Mouse (Mus musculus): ENCODE data around the gene Zfp324. TPM values are rescaled to one million over a fixed set of nuclear protein-coding genes. Genes with fewer than 3 reads are reported as not detected.

Gene Zfp324
- polyA plus RNA-seq, 1 experiment from 2014 or later: 12.3 TPM

DNA sequence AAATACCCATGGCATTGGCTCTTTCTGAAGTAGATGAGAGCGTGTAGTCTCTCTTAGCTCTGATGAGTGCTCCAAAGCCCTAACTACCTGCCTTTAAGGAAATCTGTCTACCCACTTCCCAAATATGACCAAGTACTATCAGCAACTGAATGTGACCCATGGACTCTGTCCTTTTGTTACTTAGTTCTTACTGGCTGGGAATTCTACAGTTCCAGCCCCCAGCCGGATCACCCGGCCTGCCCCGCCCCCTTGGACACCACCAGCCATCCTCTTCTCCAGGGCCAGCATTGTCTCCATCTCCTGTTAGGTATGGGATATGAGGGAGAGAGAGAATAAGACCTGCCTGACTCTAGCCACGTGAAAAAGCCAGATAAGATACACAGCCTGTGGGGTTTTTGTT lies 32.4 kb downstream of the Zfp324 start, which contains the start of gene Slc27a5:
Gene Slc27a5 (minus strand): TSS at position 140 of the 400 bp plus-strand sequence.
- Histone ChIP-seq H3K4me3 (no peak within 1 kb of the TSS), H3K4me1 (no peaks in the 10 kb centered on the region), H3K9me3 (replicated peaks) (no peaks in the 10 kb centered on the region), H3K27me3 (no peaks in the 10 kb centered on the region; the same call in 1 of the 2 replicates), H3K27ac (no peak within 1 kb of the TSS), H3K36me3 (ENCODE audit: poor library complexity, severe bottlenecking) (no peaks in the 10 kb centered on the region), H3K4me2 (no peak within 1 kb of the TSS), H3K9ac (no peak within 1 kb of the TSS)
- 80% methylated on average over 5 of the region's 5 CpGs for WGBS
- no peak for ATAC-seq

DNA sequence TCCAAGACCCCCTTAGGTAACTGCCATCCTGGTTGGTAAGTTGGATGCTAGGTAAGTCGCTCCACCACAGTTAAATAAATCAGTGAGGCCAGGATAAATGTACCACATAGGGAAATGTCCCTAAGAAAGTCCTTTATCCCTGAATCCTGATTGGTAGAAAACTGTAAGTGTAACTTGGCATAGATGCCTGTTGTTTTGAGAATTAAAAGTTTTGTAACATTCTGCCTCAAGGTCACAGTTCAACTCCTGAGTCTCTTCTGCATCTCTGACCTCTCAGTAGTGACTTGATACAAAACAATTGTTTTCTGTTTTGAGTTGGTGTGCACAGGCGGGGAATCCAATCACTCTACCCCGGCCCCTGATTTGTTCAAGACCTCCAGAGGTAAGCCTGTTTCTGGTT lies 33.2 kb downstream of the Zfp324 start, which contains the start of gene Trim28:
Gene Trim28 (plus strand): TSS at position 264 of the 400 bp plus-strand sequence.
- no peaks in the 10 kb centered on the region; the same call in 1 of the 2 replicates for H3K27me3 ChIP-seq
- H3K4me1 ChIP-seq: no peaks in the 10 kb centered on the region
- H3K4me3 ChIP-seq: no peak within 1 kb of the TSS
- no peak for ATAC-seq
- WGBS: 87% methylated on average over 3 of the region's 3 CpGs
- no peak within 1 kb of the TSS for H3K4me2 ChIP-seq
- H3K9me3 ChIP-seq (replicated peaks): no peaks in the 10 kb centered on the region
- no peak within 1 kb of the TSS for H3K9ac ChIP-seq
- H3K27ac ChIP-seq: no peak within 1 kb of the TSS
- H3K36me3 ChIP-seq (ENCODE audit: poor library complexity, severe bottlenecking): peaks cover 7% of the 10 kb centered on the region; the same call in 1 of the 2 replicates

DNA sequence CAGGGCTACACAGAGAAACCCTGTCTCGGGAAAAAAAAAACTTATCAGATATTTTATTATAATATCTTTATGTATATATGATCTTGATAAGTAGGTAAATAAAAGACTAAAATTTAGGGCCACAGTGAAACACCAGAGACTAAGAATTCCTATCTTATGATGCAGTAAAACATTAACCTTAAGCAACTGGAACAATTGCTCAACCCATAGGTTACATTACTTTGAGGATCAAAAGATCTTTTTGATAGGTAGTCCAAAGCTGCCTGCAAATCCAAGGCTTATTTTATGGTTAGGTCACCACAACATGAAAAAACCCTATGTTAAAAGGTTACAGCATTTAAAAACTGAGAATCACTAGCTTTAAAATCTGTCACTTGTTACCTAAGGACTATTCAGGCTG lies 35.9 kb downstream of the Zfp324 start:
- 85% methylated on average over 1 of the region's 1 CpGs for WGBS
- Histone ChIP-seq H3K9me3 (replicated peaks) (no peaks in the 10 kb centered on the region), H3K9ac (no peak overlapping the region), H3K27me3 (no peaks in the 10 kb centered on the region; the same call in 1 of the 2 replicates), H3K4me3 (no peak overlapping the region), H3K36me3 (ENCODE audit: poor library complexity, severe bottlenecking) (peaks cover 29% of the 10 kb centered on the region), H3K4me1 (no peaks in the 10 kb centered on the region), H3K27ac (no peak overlapping the region), H3K4me2 (no peak overlapping the region)
- ATAC-seq: no peak

DNA sequence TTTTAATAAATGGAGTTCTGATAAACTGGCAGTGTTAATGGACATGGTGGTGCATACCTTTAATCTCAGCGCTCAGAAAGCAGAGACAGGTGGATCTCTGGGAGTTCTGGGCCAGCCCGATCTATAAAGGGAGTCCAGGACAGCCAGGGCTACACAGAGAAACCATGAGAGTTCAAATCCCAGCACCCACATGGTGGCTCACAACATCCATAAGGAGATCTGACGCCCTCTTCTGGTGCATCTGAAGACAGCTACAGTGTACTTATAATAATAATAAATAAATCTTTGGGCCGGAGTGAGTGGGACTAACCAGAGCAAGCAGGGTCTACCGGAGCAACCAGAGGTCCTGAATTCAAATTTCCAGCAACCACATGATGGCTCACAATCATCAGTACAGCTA lies 37.7 kb downstream of the Zfp324 start:
- no peak overlapping the region for H3K4me2 ChIP-seq
- no peak for ATAC-seq
- no peak overlapping the region for H3K9ac ChIP-seq
- peaks cover 14% of the 10 kb centered on the region for H3K4me1 ChIP-seq
- no peak overlapping the region for H3K27ac ChIP-seq
- H3K36me3 ChIP-seq (ENCODE audit: poor library complexity, severe bottlenecking): peaks cover 45% of the 10 kb centered on the region
- H3K27me3 ChIP-seq: 0 out of 2 replicates have a peak, but pooled peaks cover 3% of the 10 kb centered on the region
- H3K4me3 ChIP-seq: no peak overlapping the region
- WGBS: 77% methylated on average over 5 of the region's 5 CpGs
- H3K9me3 ChIP-seq (replicated peaks): no peaks in the 10 kb centered on the region

DNA sequence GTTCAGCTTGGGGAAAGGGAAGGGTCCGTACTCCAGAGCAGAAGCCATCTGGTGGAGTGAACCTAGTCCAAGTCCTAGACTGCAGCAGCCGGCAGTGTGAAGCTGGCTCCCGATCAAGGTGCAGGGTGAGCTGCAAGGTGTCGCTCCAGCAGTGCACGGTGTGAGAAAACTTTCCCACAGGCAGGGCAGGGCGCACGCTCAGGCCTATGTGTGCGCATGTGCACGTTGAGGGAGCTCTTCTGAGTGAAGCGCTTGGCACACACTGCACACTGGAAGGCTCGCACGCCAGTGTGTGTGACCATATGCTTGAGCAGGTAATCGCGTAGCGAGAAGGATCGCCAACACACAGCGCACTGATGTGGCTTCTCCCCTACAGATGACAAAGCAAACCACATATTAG lies 40.4 kb downstream of the Zfp324 start:
- 0 out of 2 replicates have a peak, but pooled peaks cover 3% of the 10 kb centered on the region for H3K27me3 ChIP-seq
- no peak for ATAC-seq
- H3K36me3 ChIP-seq (ENCODE audit: poor library complexity, severe bottlenecking): peaks cover 45% of the 10 kb centered on the region
- H3K27ac ChIP-seq: no peak overlapping the region
- 0 out of 2 replicates have a peak overlapping the region, but pooled peaks have one; percentile 22 for H3K9ac ChIP-seq
- H3K4me3 ChIP-seq: no peak overlapping the region
- 84% methylated on average over 17 of the region's 17 CpGs for WGBS
- H3K9me3 ChIP-seq (replicated peaks): no peaks in the 10 kb centered on the region
- H3K4me2 ChIP-seq: no peak overlapping the region
- peaks cover 26% of the 10 kb centered on the region for H3K4me1 ChIP-seq

DNA sequence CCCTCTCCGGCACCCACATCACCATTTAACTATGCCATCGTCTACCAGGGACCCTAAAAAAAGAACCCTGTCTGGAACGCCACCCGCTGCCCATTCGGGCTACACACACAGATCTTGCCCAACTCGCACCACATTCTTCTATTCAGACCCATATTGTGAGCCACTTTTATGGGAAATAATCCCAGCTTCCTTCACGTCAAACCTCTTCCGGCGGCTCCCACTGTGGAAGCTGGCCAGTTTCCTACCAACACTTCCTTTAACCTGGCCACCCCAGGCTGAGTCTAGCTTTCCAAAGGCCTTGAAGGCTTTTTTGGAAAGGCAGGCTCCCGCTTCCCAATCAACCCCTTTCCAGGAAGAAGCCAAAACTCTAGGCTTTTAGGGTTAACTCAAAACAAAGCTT lies 40.9 kb downstream of the Zfp324 start:
- no peak overlapping the region for H3K4me3 ChIP-seq

DNA sequence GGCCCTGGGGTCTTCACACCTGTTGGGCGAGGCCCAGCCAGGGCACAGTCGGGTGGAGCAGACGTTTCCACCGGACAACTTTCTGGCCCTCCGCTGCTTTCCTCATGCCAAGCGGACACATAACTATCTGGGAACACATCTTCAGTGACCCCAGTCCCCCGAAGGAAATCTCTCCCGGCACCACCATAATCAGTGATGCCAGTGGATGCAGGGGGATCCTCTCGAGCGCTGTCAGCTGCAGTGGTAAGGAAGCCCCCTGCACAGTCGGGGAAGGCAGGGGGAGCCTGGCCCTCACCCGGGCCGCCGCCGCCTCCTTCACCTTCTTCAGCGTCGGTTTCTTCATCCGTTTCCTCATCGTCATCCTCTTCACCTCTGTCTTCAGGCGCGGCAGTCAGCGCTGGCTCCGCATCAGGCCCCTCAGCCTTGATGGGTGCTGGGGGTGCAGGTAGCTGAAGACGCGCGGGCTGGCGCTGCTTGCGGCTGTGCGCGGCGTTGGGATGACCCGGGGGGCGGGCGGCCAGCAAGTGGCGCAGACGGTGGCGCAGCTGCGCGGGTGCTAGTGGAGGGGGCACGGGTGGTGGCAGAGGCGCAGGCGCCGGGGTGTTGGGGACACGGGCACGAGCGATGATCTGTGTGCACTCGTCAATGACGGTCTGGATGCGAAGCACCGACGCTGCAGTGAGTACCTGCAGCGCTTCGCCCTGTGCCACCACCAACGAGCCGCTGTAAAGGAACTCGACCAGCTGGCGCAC lies 41.9 kb downstream of the Zfp324 start:
- H3K4me2 ChIP-seq: peak overlapping the region; percentile 74
- H3K27me3 ChIP-seq: 0 out of 2 replicates have a peak, but pooled peaks cover 3% of the 10 kb centered on the region
- peaks cover 45% of the 10 kb centered on the region for H3K36me3 ChIP-seq (ENCODE audit: poor library complexity, severe bottlenecking)
- 37% methylated on average over 57 of the region's 57 CpGs for WGBS
- H3K9ac ChIP-seq: peak overlapping the region; percentile 84
- H3K4me3 ChIP-seq: peak overlapping the region; percentile 4; the same call in 1 of the 2 replicates
- H3K27ac ChIP-seq: no peak overlapping the region
- peaks cover 26% of the 10 kb centered on the region for H3K4me1 ChIP-seq
- no peak for ATAC-seq
- H3K9me3 ChIP-seq (replicated peaks): no peaks in the 10 kb centered on the region

More for the DNA sequence above, 40.9 kb downstream of the Zfp324 start:
- Histone ChIP-seq H3K4me1 (peaks cover 26% of the 10 kb centered on the region), H3K27me3 (0 out of 2 replicates have a peak, but pooled peaks cover 3% of the 10 kb centered on the region), H3K4me2 (no peak overlapping the region), H3K9me3 (replicated peaks) (no peaks in the 10 kb centered on the region), H3K27ac (no peak overlapping the region), H3K36me3 (ENCODE audit: poor library complexity, severe bottlenecking) (peaks cover 45% of the 10 kb centered on the region), H3K9ac (no peak overlapping the region)
- no peak for ATAC-seq
- WGBS: 89% methylated on average over 10 of the region's 10 CpGs

DNA sequence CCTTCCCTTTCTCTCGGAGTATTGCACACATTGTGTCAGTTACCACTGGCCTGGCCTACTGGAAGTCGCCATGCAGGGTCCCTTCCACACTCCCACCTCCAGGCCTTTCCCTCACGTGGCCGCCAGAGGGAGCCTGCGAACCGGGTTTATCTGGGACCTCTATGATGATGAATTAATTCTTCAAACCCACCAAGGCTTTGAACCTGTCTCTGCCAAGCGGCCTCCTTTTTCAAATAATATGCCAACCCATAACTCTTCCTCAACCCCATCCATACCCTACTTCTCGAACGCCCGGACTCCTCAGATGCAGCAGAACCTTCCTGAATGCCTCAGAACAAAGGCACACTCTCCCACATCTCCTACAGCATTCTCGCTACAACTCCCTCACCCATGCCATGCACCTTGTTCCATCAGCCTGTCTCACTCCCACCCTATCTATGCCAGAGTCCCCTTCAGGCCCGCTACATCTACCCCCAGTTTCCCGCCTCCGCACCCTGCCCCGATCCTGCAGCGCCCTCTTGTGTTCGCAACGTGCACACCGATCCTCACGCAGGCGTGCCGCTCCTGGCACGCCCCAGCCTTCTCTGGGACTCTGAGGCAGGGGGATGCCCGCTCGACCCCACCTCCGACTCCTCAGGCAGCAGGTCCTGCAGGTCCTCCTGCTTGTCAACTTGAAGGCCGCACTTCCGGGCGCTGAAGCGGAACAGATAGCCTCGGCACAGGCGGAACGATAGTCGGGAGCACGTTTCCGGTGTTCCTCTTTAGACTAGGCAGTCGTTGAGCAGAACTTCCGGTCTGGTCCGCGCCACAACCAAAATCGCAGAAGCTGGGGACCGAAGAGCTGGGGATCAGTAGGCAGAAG lies 43.7 kb downstream of the Zfp324 start:
- Histone ChIP-seq H3K4me2 (peak overlapping the region; percentile 74), H3K27me3 (0 out of 2 replicates have a peak, but pooled peaks cover 3% of the 10 kb centered on the region), H3K4me1 (peaks cover 26% of the 10 kb centered on the region), H3K27ac (peak overlapping the region; percentile 94), H3K9ac (peak overlapping the region; percentile 84), H3K36me3 (ENCODE audit: poor library complexity, severe bottlenecking) (peaks cover 34% of the 10 kb centered on the region), H3K9me3 (replicated peaks) (no peaks in the 10 kb centered on the region), H3K4me3 (peak overlapping the region; percentile 69)
- ATAC-seq: peak; percentile 93
- WGBS: under 1% methylated on average over 42 of the region's 42 CpGs

DNA sequence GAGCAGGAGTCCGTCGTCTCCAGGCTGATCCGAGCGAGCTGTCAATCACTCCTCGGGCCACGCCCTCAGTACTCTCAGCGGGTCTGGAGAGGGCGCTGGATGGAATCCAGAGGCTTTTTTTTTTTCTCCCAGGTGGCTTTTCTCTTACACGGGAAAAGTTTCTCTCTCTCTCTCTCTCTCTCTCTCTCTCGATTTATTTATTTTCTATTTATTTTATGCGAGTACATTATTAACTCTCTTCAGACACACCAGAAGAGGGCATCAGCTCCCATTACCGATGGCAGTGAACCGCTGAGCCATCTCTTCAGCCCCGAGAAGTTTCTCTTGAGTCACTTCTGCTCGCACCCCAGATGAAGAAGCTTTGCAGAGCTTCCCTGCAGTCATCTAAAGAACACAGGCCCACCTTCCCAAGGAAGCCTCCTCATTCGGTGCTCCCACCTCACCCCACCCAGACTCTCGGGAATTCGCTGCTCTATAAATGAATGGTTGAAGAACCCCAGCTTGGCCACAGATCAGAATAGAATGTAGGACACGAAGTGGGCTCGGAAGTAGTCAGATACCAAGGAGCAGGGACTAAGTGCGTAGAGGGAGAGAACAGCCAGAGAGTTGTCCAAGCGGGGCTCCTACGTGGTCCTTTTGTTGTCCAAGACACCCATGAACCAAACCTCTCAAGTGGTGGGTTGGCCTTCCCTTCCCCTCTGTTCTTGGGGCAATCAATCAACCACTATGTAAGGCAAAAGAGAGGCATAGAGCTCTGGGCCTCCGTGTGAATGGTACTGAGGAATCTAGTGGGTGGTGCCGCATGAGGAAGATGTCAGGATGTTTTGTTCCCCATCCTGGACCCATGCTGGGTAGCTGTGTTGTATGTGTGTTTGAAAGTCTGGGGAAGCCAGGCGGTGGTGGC lies 44.6 kb downstream of the Zfp324 start, which contains the start of gene Zbtb45:
Gene Zbtb45 (minus strand): TSS at position 30 of the 904 bp plus-strand sequence.
- Histone ChIP-seq H3K27ac (peak within 1 kb of the TSS; percentile 94), H3K27me3 (0 out of 2 replicates have a peak, but pooled peaks cover 3% of the 10 kb centered on the region), H3K9ac (peak within 1 kb of the TSS; percentile 84), H3K4me3 (peak within 1 kb of the TSS; percentile 69), H3K36me3 (ENCODE audit: poor library complexity, severe bottlenecking) (peaks cover 28% of the 10 kb centered on the region), H3K9me3 (replicated peaks) (no peaks in the 10 kb centered on the region), H3K4me1 (peaks cover 26% of the 10 kb centered on the region), H3K4me2 (peak within 1 kb of the TSS; percentile 74)
- no peak for ATAC-seq
- whole genome bisulfite sequencing: 11% methylated on average over 26 of the region's 26 CpGs

DNA sequence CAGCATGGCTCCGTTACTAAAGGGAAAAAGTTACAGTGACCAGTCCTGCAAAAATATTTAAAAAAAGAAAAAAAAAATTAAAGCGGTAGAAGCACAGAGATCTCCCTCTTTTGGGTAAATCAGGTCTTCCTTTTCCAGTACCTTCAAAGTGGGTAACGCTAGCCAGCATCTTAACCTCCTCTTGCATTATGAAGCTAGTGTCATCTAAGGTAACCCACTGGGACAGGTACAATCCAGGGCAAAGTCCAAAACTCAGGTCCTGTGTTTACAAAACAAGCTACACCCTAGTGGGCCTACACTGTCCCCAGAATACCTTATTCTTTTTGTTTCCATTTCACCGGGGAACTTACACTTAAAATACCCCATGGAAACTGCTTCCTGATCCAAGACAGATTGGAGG lies 48.0 kb downstream of the Zfp324 start:
- Histone ChIP-seq H3K27ac (no peak overlapping the region), H3K4me3 (no peak overlapping the region), H3K27me3 (no peaks in the 10 kb centered on the region), H3K4me2 (no peak overlapping the region), H3K4me1 (peaks cover 10% of the 10 kb centered on the region), H3K9ac (no peak overlapping the region), H3K36me3 (ENCODE audit: poor library complexity, severe bottlenecking) (no peaks in the 10 kb centered on the region), H3K9me3 (replicated peaks) (no peaks in the 10 kb centered on the region)
- ATAC-seq: no peak
- WGBS: 74% methylated on average over 4 of the region's 4 CpGs

DNA sequence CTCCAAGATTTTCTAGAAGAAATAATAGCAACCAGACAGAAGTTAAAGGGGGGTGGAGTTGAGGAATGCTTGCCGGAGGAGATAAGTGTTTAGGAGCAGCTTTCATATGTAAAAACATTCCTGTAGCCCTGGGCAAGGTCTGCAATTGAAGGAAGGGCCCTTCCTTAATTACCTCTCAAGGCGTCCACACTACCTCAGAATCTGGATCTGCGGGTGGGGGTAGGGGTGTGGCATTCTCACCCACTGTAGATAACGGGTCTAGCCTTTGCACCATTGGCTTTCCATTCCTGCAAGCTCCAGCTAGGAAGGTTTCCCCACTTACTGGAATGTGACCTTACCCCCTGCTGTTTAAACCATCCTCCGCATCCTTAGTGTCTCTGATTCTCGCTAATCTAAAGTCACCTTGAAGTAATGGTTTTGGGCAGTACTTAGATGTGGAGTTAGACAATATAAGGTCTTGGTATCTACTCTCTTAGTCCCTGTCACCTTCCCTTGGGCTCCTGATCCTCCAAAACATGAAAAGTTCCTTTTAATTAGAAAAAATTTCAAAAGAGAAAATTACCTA lies 48.7 kb downstream of the Zfp324 start:
- Histone ChIP-seq H3K36me3 (ENCODE audit: poor library complexity, severe bottlenecking) (no peaks in the 10 kb centered on the region), H3K4me1 (peaks cover 6% of the 10 kb centered on the region), H3K9me3 (replicated peaks) (no peaks in the 10 kb centered on the region), H3K9ac (no peak overlapping the region), H3K4me3 (no peak overlapping the region), H3K4me2 (no peak overlapping the region), H3K27me3 (no peaks in the 10 kb centered on the region), H3K27ac (no peak overlapping the region)
- WGBS: 40% methylated on average over 6 of the region's 6 CpGs
- ATAC-seq: no peak
